Mouse (Mus musculus): ENCODE results near the gene Polm. TPM values are rescaled to one million over a fixed set of nuclear protein-coding genes. Genes with fewer than 3 reads are reported as not detected.

The Polm gene
- polyA plus RNA-seq, 1 experiment from 2014 or later = 6.9 TPM

DNA sequence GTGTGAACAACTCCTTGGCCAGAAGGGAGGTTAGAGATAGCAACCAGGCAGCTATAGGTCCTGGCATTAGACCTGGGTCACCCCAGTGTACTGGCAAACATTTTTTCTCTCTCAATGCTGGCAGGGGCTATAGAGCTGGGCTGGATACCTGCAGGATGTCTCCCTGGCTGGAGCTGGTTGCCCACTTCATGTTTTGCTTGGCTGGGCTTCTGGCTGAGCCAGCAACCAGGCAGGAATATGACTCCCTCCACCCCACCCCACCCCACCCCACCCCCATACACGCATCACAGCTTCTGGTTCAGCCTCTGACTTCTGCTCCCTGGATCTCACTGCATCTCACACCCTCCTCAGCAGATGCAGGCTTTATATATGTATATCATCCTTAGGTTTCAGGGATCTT is 14.5 kb upstream of the Polm start:
- no peaks in the 10 kb centered on the region for H3K36me3 ChIP-seq
- ATAC-seq (ENCODE audit: extremely low read depth, insufficient number of reproducible peaks, low FRiP score, low TSS enrichment) = no peak
- H3K27me3 ChIP-seq (replicated peaks) = no peaks in the 10 kb centered on the region
- H3K27ac ChIP-seq (replicated peaks) = no peak overlapping the region
- H3K4me2 ChIP-seq = no peak overlapping the region
- H3K9me3 ChIP-seq = no peaks in the 10 kb centered on the region
- WGBS = 30% methylated on average over 1 of the region's 1 CpGs
- no peak overlapping the region for H3K4me3 ChIP-seq
- peaks cover 53% of the 10 kb centered on the region for H3K4me1 ChIP-seq
- no peak overlapping the region for H3K9ac ChIP-seq

DNA sequence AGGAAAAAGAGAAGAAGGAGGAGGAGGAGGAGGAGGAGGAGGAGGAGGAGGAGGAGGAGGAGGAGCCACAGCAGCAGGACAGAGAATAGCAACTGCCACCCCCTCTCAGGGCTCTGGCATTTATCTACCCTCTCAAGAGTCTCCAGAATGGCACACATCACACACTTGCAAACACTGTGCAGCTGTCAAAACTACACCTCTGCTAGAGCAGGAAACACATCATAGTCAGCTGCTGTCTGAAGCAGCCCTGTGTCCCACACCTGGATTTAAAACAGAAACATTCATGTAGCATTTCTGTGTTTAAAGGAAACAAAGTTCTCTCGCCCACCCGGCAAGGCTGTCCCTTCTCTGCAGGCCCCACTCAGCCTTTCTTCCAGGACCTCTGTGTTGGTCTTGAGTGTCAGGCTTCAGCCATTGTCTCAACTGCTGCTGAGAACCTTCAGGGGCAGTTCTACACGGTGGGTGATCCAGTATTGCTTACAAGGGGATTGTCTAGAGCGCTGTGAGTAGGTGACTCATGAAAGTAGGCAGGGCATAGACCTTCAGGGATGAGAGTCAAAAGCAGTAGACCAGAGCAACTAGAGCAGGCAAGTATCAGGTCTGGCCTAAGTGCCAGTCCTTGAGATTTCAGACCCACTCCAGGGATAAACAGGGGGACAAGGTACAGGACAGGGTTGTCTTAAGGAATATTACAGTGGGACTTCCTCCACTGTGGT is 13.4 kb upstream of the Polm start:
- H3K9ac ChIP-seq = 0 out of 2 replicates have a peak overlapping the region, but pooled peaks have one; percentile 28
- peak overlapping the region; percentile 74 for H3K27ac ChIP-seq (replicated peaks)
- no peak overlapping the region for H3K4me2 ChIP-seq
- 40% methylated on average over 4 of the region's 4 CpGs for WGBS
- no peak; the same call in 1 of the 2 replicates for ATAC-seq (ENCODE audit: extremely low read depth, insufficient number of reproducible peaks, low FRiP score, low TSS enrichment)
- peaks cover 54% of the 10 kb centered on the region for H3K4me1 ChIP-seq
- H3K9me3 ChIP-seq = no peaks in the 10 kb centered on the region
- no peak overlapping the region for H3K4me3 ChIP-seq
- H3K27me3 ChIP-seq (replicated peaks) = no peaks in the 10 kb centered on the region
- no peaks in the 10 kb centered on the region for H3K36me3 ChIP-seq

DNA sequence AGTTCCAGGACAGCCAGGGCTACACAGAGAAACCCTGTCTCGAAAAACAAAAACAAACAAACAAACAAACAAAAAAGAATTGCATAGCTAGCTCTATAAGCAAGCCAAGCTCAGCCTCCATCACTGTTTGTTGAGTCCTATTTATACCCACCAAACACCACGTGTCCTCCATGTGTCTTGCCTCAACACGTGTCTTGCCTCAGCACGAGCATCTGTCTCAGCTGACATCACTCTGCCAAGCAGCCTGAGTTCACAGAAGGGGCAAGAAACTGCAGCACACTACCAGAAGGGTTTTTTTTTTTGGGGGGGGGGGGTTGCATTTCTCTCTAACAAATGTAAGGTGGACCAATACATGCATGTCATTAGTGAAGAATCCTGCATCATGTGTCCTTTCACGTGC is 12.6 kb upstream of the Polm start:
- peaks cover 48% of the 10 kb centered on the region for H3K4me1 ChIP-seq
- H3K36me3 ChIP-seq = no peaks in the 10 kb centered on the region
- no peaks in the 10 kb centered on the region for H3K27me3 ChIP-seq (replicated peaks)
- H3K4me3 ChIP-seq = no peak overlapping the region
- H3K9me3 ChIP-seq = no peaks in the 10 kb centered on the region
- no peak overlapping the region for H3K27ac ChIP-seq (replicated peaks)
- 47% methylated on average over 5 of the region's 5 CpGs for WGBS
- H3K9ac ChIP-seq = no peak overlapping the region
- no peak for ATAC-seq (ENCODE audit: extremely low read depth, insufficient number of reproducible peaks, low FRiP score, low TSS enrichment)
- H3K4me2 ChIP-seq = no peak overlapping the region

DNA sequence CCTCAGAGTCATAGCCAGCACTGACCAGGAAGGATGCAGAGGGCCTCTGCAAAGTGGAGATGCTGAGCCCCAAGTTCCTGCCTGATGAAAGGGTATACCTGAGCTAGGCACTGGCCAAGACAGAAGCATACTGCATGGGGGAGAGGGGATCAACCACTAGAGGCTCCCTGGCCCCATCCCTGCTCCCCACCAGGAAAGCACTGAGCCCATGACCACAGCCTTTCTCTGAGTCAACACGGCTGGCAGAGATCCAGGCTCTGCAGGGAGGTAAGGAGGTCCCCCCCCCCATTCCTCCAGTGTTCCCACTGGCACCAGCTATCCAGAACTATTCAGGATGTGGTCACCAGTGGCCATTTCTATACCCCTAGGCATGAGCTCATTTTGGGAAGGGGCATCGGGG is 11.5 kb upstream of the Polm start:
- H3K9ac ChIP-seq = no peak overlapping the region
- H3K36me3 ChIP-seq = no peaks in the 10 kb centered on the region
- 72% methylated on average over 2 of the region's 2 CpGs for WGBS
- no peaks in the 10 kb centered on the region for H3K27me3 ChIP-seq (replicated peaks)
- H3K27ac ChIP-seq (replicated peaks) = peak overlapping the region; percentile 36; the same call in 1 of the 2 replicates
- no peak overlapping the region for H3K4me2 ChIP-seq
- H3K4me3 ChIP-seq = no peak overlapping the region
- no peaks in the 10 kb centered on the region for H3K9me3 ChIP-seq
- H3K4me1 ChIP-seq = peaks cover 47% of the 10 kb centered on the region
- peak; percentile 28; the same call in 1 of the 2 replicates for ATAC-seq (ENCODE audit: extremely low read depth, insufficient number of reproducible peaks, low FRiP score, low TSS enrichment)

DNA sequence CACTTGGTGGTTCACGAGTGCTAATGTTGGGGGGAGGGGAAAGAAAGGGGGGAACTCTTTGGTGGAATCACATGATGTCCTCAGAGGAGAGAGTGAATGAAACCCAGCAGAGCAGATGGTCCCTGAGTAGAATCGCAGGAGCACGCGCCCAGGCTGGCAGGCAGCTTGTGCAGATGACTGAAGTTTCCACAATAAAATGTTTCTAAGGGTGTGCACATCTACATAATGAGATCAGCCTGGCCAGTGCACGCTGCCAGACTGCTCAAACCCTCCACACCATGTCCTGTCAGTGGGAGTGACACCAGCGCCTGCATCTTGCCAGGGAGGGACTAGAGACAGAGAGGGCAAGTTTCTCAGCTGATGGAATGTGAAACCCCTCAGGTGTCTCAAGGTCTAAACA is 10.9 kb upstream of the Polm start:
- Histone ChIP-seq H3K4me3 (no peak overlapping the region), H3K4me1 (peaks cover 47% of the 10 kb centered on the region), H3K27ac (replicated peaks) (peak overlapping the region; percentile 36), H3K9ac (no peak overlapping the region), H3K36me3 (no peaks in the 10 kb centered on the region), H3K4me2 (no peak overlapping the region), H3K27me3 (replicated peaks) (no peaks in the 10 kb centered on the region), H3K9me3 (no peaks in the 10 kb centered on the region)
- 48% methylated on average over 6 of the region's 6 CpGs for WGBS
- ATAC-seq (ENCODE audit: extremely low read depth, insufficient number of reproducible peaks, low FRiP score, low TSS enrichment) = no peak

DNA sequence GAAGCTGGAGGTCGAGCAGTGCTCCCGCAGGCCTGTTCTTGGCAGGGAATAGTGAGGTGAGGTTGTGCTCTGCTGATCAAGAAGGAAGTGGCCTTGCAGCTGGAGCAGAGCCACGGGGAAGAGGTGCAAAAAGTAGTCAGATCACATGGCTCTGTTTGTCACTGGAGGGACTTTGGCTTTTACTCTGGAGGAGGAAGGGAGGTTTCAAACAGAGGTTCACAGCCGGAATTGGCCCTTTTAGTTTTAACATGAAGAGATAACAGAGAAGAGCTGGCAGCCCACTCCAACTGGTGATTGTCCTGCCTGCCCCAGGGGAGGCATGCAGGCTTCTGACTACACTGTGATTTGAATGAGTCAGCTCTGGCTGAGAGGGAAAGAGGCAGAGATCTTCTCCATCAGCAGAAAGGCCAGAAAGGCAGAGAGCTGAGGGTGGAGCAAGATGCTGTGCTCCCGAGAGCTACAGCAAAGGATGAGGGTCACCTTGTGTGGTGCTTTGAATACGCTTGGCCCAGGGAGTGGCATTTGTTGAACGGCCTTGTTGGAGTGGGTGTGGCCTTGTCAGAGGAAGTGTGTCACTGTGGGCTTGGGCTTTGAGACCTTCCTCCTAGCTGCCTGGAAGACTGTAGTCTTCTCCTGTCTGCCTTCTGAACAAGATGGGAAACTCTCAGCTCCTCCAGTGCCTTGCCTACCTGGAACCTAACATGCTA is 9.0 kb upstream of the Polm start:
- Histone ChIP-seq H3K27ac (replicated peaks) (peak overlapping the region; percentile 45), H3K27me3 (replicated peaks) (no peaks in the 10 kb centered on the region), H3K4me1 (peaks cover 38% of the 10 kb centered on the region), H3K9me3 (peaks cover 3% of the 10 kb centered on the region; the same call in 1 of the 2 replicates), H3K4me2 (no peak overlapping the region), H3K4me3 (no peak overlapping the region), H3K9ac (no peak overlapping the region), H3K36me3 (no peaks in the 10 kb centered on the region)
- 42% methylated on average over 7 of the region's 7 CpGs for WGBS
- no peak; the same call in 1 of the 2 replicates for ATAC-seq (ENCODE audit: extremely low read depth, insufficient number of reproducible peaks, low FRiP score, low TSS enrichment)

DNA sequence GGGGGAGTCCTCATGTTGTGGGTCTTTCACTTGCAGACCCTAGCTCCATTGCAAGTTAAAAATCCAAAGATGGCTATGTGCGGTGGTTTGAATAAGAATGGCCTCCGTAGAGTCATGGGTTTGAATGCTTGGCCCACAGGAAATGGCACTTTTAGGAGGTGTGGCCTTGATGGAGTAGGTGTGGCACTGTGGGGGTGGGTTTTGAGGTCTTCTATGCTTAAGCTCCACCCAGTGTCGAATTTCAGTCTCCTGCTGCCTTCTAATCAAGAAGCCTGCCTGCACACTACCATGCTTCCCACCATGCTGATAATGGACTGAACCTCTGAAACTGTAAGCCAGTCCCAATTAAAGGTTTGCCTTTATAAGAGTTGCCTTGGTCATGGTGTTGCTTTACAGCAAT is 5.3 kb upstream of the Polm start:
- WGBS = 71% methylated on average over 3 of the region's 3 CpGs
- no peaks in the 10 kb centered on the region for H3K27me3 ChIP-seq (replicated peaks)
- no peak overlapping the region for H3K4me2 ChIP-seq
- H3K27ac ChIP-seq (replicated peaks) = no peak overlapping the region
- H3K4me1 ChIP-seq = peaks cover 12% of the 10 kb centered on the region
- H3K9me3 ChIP-seq = peaks cover 10% of the 10 kb centered on the region; the same call in 1 of the 2 replicates
- H3K9ac ChIP-seq = no peak overlapping the region
- no peak overlapping the region for H3K4me3 ChIP-seq
- H3K36me3 ChIP-seq = no peaks in the 10 kb centered on the region
- no peak for ATAC-seq (ENCODE audit: extremely low read depth, insufficient number of reproducible peaks, low FRiP score, low TSS enrichment)

DNA sequence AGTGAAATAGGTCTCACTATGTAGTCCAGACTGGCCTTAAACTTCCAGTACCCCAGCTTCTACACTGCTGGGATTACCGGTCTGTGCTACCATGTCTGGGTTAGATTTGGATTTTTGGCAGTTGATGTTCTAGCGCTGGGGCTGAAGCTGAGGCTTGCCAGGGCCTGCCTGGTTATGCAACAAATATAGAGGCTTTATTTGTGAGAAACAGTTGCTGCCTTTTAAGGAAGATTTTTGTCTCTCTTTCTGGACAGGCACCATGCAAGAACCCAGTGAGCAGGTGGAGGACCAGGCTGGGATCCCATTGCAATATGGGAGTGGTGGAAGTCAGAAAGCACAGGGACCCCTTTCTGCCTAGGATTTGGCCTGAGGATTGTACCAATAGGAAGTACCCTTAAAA is 3.9 kb upstream of the Polm start:
- WGBS = 95% methylated on average over 2 of the region's 2 CpGs
- peaks cover 13% of the 10 kb centered on the region for H3K4me1 ChIP-seq
- no peak for ATAC-seq (ENCODE audit: extremely low read depth, insufficient number of reproducible peaks, low FRiP score, low TSS enrichment)
- peaks cover 10% of the 10 kb centered on the region; the same call in 1 of the 2 replicates for H3K9me3 ChIP-seq
- H3K9ac ChIP-seq = no peak overlapping the region
- no peak overlapping the region for H3K4me3 ChIP-seq
- no peaks in the 10 kb centered on the region for H3K27me3 ChIP-seq (replicated peaks)
- H3K4me2 ChIP-seq = no peak overlapping the region
- no peak overlapping the region for H3K27ac ChIP-seq (replicated peaks)
- no peaks in the 10 kb centered on the region for H3K36me3 ChIP-seq

DNA sequence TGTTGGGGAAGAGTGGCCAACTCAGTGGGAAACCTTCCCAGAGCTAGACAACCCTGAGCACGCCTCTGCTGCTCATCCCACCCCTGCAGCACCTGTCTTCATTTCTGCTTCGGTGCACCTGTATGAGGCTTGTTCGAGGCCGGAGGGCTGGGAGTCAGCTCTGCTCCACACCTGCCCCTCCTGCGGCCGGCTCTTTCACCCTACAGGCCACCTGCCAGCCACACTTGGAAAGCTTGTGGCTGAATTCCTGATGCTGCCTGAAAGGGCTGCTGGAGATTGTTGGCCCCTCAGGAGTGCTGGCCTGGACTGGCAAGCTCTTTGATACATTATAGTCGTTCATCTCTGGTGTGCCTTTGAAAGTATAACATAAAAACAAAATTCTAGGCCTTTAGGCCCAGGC is 2.5 kb upstream of the Polm start:
- H3K9ac ChIP-seq = no peak overlapping the region
- H3K9me3 ChIP-seq = peaks cover 10% of the 10 kb centered on the region; the same call in 1 of the 2 replicates
- no peak overlapping the region for H3K4me3 ChIP-seq
- H3K27ac ChIP-seq (replicated peaks) = no peak overlapping the region
- H3K4me2 ChIP-seq = no peak overlapping the region
- H3K36me3 ChIP-seq = peaks cover 1% of the 10 kb centered on the region; the same call in 1 of the 2 replicates
- no peak for ATAC-seq (ENCODE audit: extremely low read depth, insufficient number of reproducible peaks, low FRiP score, low TSS enrichment)
- 80% methylated on average over 7 of the region's 7 CpGs for WGBS
- H3K27me3 ChIP-seq (replicated peaks) = no peaks in the 10 kb centered on the region
- H3K4me1 ChIP-seq = peaks cover 14% of the 10 kb centered on the region

DNA sequence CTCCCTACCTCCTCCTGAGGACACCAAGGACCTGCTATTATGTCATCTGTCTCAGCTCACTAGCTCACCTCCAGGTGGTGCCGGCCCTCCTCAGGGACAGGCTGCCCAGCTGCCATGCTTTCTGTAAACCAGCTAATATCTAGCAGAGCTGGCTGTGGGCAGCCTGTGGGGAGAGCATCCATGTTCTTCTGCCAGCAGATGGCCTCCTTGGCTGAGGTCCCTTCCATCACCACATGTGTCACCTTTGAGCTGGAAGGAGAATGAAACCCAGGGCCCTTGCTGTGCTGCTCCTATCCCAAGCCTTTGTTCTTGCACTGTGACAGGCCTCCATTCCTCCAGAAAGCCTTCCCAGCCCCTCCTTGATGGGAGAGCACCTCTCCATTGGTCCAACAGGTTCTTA is 1.7 kb downstream of the Polm start:
- H3K4me2 ChIP-seq = no peak overlapping the region
- H3K27ac ChIP-seq (replicated peaks) = no peak overlapping the region
- H3K27me3 ChIP-seq (replicated peaks) = no peaks in the 10 kb centered on the region
- no peak overlapping the region for H3K9ac ChIP-seq
- peaks cover 43% of the 10 kb centered on the region for H3K36me3 ChIP-seq
- ATAC-seq (ENCODE audit: extremely low read depth, insufficient number of reproducible peaks, low FRiP score, low TSS enrichment) = no peak
- WGBS = 43% methylated on average over 1 of the region's 1 CpGs
- no peak overlapping the region for H3K4me3 ChIP-seq
- H3K4me1 ChIP-seq = peaks cover 14% of the 10 kb centered on the region
- H3K9me3 ChIP-seq = 0 out of 2 replicates have a peak, but pooled peaks cover 6% of the 10 kb centered on the region

DNA sequence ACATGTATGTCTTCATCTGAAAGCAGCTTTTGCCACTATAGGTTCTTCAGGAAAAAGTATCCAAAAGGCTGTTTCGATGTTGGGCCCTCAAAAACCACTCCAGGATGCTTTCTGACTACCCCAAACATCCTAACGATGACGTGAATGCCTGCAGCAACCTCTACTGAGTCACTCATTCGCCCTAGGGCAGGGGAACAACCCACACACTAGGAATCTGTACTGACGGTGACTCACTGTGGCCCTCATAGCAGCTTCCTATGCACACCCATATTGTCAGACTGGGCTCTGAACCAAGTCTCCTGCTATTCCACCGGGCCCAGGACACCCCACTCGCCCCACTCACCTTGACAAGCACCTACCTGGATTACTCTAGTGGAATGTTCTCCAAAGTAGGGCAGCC is 2.8 kb downstream of the Polm start:
- Histone ChIP-seq H3K4me1 (peaks cover 22% of the 10 kb centered on the region), H3K36me3 (peaks cover 53% of the 10 kb centered on the region), H3K27me3 (replicated peaks) (no peaks in the 10 kb centered on the region), H3K9me3 (no peaks in the 10 kb centered on the region), H3K4me2 (no peak overlapping the region), H3K9ac (no peak overlapping the region), H3K4me3 (no peak overlapping the region), H3K27ac (replicated peaks) (no peak overlapping the region)
- WGBS = 84% methylated on average over 7 of the region's 7 CpGs
- no peak for ATAC-seq (ENCODE audit: extremely low read depth, insufficient number of reproducible peaks, low FRiP score, low TSS enrichment)
